Mouse (Mus musculus): Measurements from ENCODE around the gene Pax6. TPM values are rescaled to one million over a fixed set of nuclear protein-coding genes. Genes with fewer than 3 reads are reported as not detected.

Pax6 gene
- polyA plus RNA-seq, 1 experiment from 2014 or later: not detected

DNA sequence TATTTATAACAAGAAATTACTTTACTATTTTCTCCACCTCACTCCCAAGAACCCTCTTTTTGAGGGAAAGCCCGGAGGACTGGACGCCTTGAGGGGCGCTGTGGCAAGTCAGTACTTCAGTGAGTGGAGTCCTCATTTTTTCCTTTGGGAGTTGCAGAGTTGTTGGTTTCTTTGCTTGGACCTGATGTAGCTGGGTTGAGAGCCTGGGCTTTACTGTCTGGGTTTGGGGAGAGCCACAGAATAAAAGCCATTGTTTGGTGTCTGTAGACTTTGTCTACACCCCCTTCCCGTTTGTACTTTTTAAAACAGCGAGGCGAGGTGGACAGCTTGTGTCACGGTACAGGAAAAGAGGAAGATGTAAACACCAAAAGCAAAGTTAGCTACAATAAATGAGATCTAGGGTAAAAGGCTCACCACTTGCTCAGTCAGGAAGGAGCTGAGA is 10.2 kb downstream of the Pax6 start:
- H3K4me2 ChIP-seq: no peak overlapping the region
- H3K27me3 ChIP-seq: peaks cover 100% of the 10 kb centered on the region
- no peak overlapping the region for H3K4me3 ChIP-seq (replicated peaks)
- no peak overlapping the region for H3K27ac ChIP-seq (replicated peaks)
- H3K9me3 ChIP-seq (replicated peaks): no peaks in the 10 kb centered on the region
- WGBS (ENCODE audit: insufficient replicate concordance): under 1% methylated on average over 7 of the region's 7 CpGs
- H3K4me1 ChIP-seq (replicated peaks): peaks cover 28% of the 10 kb centered on the region
- ATAC-seq (ENCODE audit: insufficient read depth): no peak
- H3K9ac ChIP-seq: no peak overlapping the region
- H3K36me3 ChIP-seq (replicated peaks): no peaks in the 10 kb centered on the region

DNA sequence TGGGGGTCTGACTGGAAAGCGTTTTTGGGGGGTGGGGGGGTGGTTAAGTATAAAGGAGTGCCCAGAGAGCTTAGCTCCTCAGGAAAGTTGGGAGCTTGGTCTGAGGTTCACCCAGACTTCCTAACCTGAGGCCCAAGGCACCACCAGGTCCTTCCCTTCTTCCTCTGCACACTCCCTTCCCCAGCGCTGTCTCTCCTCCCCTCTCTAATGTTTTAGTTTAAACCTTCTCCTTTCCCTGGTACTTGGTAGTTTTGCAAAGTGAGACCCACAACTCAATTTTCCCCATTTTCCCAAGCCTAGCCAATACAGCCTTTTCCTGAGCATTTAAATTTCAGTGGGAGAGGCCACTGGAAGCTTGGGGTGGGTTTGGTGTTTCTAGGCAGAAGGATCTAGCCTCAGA is 10.6 kb downstream of the Pax6 start:
- WGBS (ENCODE audit: insufficient replicate concordance): 2% methylated on average over 2 of the region's 2 CpGs
- no peak for ATAC-seq (ENCODE audit: insufficient read depth)
- H3K9ac ChIP-seq: no peak overlapping the region

DNA sequence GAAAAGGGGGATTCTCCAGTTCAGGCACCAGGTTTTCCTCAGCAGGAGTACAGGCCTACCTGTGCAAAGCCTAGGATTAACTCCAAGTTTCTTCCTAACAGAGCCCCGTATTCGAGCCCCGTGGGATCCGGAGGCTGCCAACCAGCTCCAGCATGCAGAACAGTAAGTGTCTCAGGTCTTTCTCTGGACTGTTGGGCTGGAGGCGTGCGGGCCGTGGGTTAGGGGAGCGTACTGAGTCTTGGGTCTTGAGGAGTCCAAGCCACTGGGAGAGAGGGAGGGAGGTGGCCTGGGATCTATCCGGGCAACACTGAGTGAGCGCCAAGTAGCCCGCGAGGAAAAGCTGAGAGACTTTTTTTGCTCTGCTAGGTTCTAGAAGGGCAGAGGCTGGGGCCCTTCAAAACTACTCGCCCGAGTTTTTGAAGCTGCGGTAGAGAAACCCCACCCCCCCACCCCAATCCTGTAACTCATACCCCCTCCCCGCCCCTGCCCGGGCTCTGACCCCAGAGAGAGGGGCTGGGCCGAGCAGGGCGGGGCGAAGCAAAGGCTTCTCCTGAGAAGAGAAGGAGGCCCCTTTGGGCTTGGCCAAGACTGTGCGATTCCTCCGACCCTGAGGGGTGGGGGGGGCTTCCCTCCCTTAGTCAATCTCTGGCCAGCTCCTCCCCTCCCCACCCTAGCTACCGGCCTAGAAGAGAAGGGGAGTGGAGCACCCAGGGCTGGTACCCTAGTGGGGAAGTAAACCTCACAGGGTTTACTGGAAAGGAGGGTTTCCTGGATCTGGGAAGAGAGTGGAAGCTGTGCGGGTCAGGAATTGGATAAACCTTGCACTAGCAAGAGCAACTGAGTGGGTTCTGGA is 11.7 kb downstream of the Pax6 start:
- H3K4me1 ChIP-seq (replicated peaks): peaks cover 13% of the 10 kb centered on the region
- no peak overlapping the region for H3K27ac ChIP-seq (replicated peaks)
- H3K9ac ChIP-seq: no peak overlapping the region
- no peaks in the 10 kb centered on the region for H3K36me3 ChIP-seq (replicated peaks)
- H3K27me3 ChIP-seq: peaks cover 99% of the 10 kb centered on the region
- 3% methylated on average over 23 of the region's 24 CpGs for WGBS (ENCODE audit: insufficient replicate concordance)
- no peak for ATAC-seq (ENCODE audit: insufficient read depth)
- H3K4me3 ChIP-seq (replicated peaks): no peak overlapping the region
- no peaks in the 10 kb centered on the region for H3K9me3 ChIP-seq (replicated peaks)
- H3K4me2 ChIP-seq: no peak overlapping the region

More for the DNA sequence above, 10.6 kb downstream of the Pax6 start:
- no peak overlapping the region for H3K4me3 ChIP-seq (replicated peaks)
- no peak overlapping the region for H3K4me2 ChIP-seq
- H3K27ac ChIP-seq (replicated peaks): no peak overlapping the region
- H3K9me3 ChIP-seq (replicated peaks): no peaks in the 10 kb centered on the region
- H3K36me3 ChIP-seq (replicated peaks): no peaks in the 10 kb centered on the region
- peaks cover 24% of the 10 kb centered on the region for H3K4me1 ChIP-seq (replicated peaks)
- H3K27me3 ChIP-seq: peaks cover 100% of the 10 kb centered on the region

DNA sequence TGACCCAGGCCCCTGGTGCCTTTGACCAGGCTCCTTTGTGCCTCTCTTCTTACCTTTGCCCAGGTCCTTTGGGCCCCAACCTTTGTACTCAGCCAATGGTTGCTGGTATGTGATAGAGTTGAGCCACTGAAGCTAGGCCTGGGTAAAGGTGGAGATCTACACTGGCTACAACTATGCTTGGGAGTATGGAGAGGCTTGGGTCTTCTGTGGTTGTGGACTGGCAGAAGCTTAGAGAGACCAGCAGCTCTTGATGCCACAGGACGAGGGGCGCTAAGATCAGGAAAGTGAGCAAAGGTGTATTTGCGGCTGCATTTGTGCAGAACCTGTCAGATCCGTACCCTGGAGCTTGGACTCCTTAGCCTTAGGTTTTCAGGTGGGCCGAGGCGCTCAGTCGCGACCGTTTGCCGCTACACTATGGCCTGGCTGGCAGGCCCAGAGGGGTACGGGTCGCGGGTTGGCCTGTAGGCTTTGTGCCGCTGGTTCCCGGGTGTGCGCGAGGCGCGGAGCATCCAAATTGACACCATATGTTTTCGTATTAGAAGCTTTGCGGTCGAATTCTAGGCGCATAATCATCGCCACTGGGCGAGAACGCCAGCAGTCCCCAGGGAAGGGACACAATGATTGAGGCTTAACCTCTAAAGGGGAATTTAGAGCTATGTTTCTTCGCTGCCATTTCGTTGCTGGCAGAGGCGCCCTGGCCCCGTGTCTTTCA is 12.5 kb downstream of the Pax6 start:
- H3K9me3 ChIP-seq (replicated peaks): no peaks in the 10 kb centered on the region
- peaks cover 99% of the 10 kb centered on the region for H3K27me3 ChIP-seq
- H3K36me3 ChIP-seq (replicated peaks): no peaks in the 10 kb centered on the region
- H3K4me3 ChIP-seq (replicated peaks): no peak overlapping the region
- 3% methylated on average over 30 of the region's 30 CpGs for WGBS (ENCODE audit: insufficient replicate concordance)
- ATAC-seq (ENCODE audit: insufficient read depth): no peak
- no peak overlapping the region for H3K4me2 ChIP-seq
- no peak overlapping the region for H3K27ac ChIP-seq (replicated peaks)
- no peak overlapping the region for H3K9ac ChIP-seq
- peaks cover 5% of the 10 kb centered on the region for H3K4me1 ChIP-seq (replicated peaks)

DNA sequence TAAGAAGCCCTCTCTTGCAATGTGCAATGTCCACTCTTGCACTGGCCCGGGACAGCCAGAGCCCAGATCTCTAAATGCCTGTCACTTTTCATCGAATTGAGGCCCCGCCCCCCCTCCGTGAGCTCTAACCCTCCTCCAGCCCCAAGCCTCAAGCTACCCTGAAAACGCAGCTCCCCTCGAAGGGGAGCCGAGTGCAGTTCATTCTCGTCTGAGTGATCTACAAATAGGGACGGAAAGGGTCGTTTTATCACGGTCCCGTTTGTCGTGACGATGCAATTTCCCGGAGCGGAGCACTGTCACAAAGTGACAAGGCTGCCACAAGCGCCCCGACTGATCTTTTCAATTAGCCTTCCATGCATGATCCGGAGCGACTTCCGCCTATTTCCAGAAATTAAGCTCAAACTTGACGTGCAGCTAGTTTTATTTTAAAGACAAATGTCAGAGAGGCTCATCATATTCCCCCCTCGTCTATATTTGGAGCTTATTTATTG is 13.4 kb downstream of the Pax6 start:
- no peak overlapping the region for H3K4me2 ChIP-seq

DNA sequence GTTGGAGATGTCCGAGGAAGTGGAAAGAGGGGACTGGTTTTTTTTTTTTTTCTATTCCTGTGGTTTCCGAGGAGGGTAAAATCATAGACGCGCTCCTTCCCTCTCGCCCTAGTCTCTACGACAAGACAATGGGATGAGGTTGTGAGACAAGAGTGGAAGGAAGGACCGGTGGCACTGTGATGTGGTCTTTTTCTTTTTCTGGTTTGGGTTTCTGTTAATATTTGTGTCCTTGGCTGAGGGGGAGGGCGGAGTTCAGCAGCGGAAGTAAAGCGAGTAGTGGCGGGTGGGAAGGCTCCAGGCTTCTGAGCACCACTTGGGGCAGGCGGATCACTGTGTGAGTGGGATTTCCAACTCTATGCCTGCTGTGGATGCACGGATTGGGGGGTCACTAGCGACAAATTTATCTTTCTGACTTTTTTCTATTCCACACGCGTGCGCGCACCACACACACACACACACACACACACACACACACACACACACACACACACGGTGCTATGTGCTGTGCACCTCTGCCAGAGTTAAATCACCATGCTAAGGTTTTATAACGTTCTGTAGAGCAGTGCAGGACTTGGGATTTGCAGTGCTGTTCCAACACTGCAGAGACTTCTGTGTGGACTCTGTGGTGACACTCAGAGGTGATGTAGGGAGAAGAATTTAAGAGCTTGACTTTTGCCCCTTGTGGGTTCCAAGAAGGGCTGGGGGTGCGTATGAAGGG is 14.1 kb downstream of the Pax6 start:
- H3K4me3 ChIP-seq (replicated peaks): no peak overlapping the region
- H3K4me2 ChIP-seq: no peak overlapping the region

More for the DNA sequence above, 13.4 kb downstream of the Pax6 start:
- whole genome bisulfite sequencing (ENCODE audit: insufficient replicate concordance): 1% methylated on average over 23 of the region's 23 CpGs
- Histone ChIP-seq H3K27me3 (peaks cover 99% of the 10 kb centered on the region), H3K9ac (no peak overlapping the region), H3K4me1 (replicated peaks) (no peaks in the 10 kb centered on the region), H3K27ac (replicated peaks) (no peak overlapping the region), H3K9me3 (replicated peaks) (no peaks in the 10 kb centered on the region), H3K4me3 (replicated peaks) (0 out of 2 replicates have a peak overlapping the region, but pooled peaks have one; percentile 12), H3K36me3 (replicated peaks) (no peaks in the 10 kb centered on the region)
- ATAC-seq (ENCODE audit: insufficient read depth): no peak

DNA sequence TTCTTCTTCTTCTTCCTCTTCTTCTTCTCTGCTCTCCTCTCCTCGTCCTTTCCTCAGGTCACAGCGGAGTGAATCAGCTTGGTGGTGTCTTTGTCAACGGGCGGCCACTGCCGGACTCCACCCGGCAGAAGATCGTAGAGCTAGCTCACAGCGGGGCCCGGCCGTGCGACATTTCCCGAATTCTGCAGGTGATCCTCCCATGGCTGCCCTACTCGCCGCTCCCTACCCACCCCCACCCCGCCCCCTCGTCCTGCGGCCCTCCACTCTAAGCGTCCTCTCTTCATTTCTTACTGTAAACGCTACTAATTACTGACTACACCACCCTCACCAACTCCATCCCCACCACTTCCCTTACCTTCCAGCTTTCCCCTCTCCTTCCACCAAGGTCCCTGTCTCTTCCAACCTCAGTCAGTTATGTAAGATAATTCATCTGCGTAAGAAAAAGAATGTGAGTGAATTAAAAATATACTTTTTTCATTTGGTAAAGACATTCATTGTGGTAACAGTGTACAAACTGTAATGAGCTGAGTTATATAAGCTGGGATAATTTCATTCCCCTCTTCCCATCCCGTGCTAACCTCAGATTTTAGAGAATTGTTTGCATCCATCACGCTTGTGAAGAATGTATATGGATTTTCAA is 15.2 kb downstream of the Pax6 start:
- WGBS (ENCODE audit: insufficient replicate concordance): 4% methylated on average over 22 of the region's 22 CpGs
- Histone ChIP-seq H3K36me3 (replicated peaks) (no peaks in the 10 kb centered on the region), H3K4me1 (replicated peaks) (0 out of 2 replicates have a peak, but pooled peaks cover 5% of the 10 kb centered on the region), H3K4me2 (no peak overlapping the region), H3K27ac (replicated peaks) (no peak overlapping the region), H3K4me3 (replicated peaks) (no peak overlapping the region), H3K27me3 (peaks cover 99% of the 10 kb centered on the region), H3K9ac (no peak overlapping the region), H3K9me3 (replicated peaks) (no peaks in the 10 kb centered on the region)
- ATAC-seq (ENCODE audit: insufficient read depth): no peak

More for the DNA sequence above, 14.1 kb downstream of the Pax6 start:
- Histone ChIP-seq H3K4me1 (replicated peaks) (0 out of 2 replicates have a peak, but pooled peaks cover 3% of the 10 kb centered on the region), H3K27me3 (peaks cover 99% of the 10 kb centered on the region), H3K9me3 (replicated peaks) (no peaks in the 10 kb centered on the region), H3K36me3 (replicated peaks) (no peaks in the 10 kb centered on the region), H3K27ac (replicated peaks) (no peak overlapping the region), H3K9ac (no peak overlapping the region)
- ATAC-seq (ENCODE audit: insufficient read depth): no peak
- WGBS (ENCODE audit: insufficient replicate concordance): 2% methylated on average over 21 of the region's 21 CpGs

DNA sequence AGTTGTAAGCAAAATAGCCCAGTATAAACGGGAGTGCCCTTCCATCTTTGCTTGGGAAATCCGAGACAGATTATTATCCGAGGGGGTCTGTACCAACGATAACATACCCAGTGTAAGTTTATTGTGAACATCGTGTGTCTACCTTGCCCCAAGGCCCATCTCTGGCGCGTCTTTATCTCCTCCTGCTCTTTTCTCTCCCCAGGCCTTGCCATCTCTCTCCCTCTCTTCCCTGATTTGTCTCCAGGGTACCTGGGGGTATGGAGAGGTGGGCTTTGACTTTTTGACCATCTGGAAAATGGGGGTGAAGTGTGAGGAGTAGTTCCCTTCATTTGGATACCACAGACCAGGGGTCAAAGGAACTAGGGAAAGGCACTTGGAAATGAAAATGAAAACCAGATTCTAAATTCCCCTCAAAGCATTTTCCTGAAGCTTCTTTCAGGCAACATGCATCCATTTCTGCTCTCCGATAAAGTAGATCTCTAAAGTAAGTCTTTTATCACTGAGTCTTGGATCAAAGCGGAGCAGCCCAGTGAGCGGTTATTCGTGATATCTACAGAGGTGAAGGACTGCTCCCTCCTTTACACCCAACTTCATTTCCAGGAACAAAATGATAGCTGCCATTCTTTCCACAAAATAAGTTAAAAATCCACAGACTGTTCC is 16.4 kb downstream of the Pax6 start:
- Histone ChIP-seq H3K36me3 (replicated peaks) (no peaks in the 10 kb centered on the region), H3K9ac (no peak overlapping the region), H3K4me3 (replicated peaks) (no peak overlapping the region), H3K27ac (replicated peaks) (no peak overlapping the region), H3K4me1 (replicated peaks) (0 out of 2 replicates have a peak, but pooled peaks cover 5% of the 10 kb centered on the region), H3K4me2 (no peak overlapping the region), H3K27me3 (peaks cover 99% of the 10 kb centered on the region), H3K9me3 (replicated peaks) (no peaks in the 10 kb centered on the region)
- no peak for ATAC-seq (ENCODE audit: insufficient read depth)
- WGBS (ENCODE audit: insufficient replicate concordance): 5% methylated on average over 11 of the region's 11 CpGs

DNA sequence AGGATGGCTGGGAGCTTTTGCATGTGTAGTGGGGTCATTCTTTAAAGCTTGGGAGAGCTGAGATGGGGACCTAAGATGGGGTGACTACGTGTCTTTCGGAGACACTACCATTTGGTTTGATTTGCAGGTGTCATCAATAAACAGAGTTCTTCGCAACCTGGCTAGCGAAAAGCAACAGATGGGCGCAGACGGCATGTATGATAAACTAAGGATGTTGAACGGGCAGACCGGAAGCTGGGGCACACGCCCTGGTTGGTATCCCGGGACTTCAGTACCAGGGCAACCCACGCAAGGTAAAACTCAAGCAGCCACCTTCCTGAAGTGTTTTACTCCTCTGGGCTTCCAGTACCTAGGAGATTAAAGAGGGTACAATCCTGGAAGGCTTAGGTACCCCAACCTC is 17.0 kb downstream of the Pax6 start:
- H3K27ac ChIP-seq (replicated peaks): no peak overlapping the region
- H3K4me1 ChIP-seq (replicated peaks): 0 out of 2 replicates have a peak, but pooled peaks cover 5% of the 10 kb centered on the region
- 5% methylated on average over 11 of the region's 11 CpGs for WGBS (ENCODE audit: insufficient replicate concordance)
- H3K36me3 ChIP-seq (replicated peaks): no peaks in the 10 kb centered on the region
- H3K9ac ChIP-seq: no peak overlapping the region
- no peak overlapping the region for H3K4me2 ChIP-seq
- H3K9me3 ChIP-seq (replicated peaks): no peaks in the 10 kb centered on the region
- peaks cover 99% of the 10 kb centered on the region for H3K27me3 ChIP-seq
- no peak for ATAC-seq (ENCODE audit: insufficient read depth)
- H3K4me3 ChIP-seq (replicated peaks): no peak overlapping the region

All from liver, embryonic 15.5 days (tissue).